Mouse (Mus musculus): ENCODE measurements around the gene Rbm5.

The Rbm5 gene

GRCm38 (mm10) chr9:107770374-107771290, at the start of gene Rbm5:
Gene Rbm5 (minus strand): TSS chr9:107770996.
- DNase-seq (ENCODE audit: low spot score in 2 of 2), result peak; percentile 94 to 95

- no peak for DNase-seq (ENCODE audit: low spot score in 2 of 2)
Measured at GRCm38 (mm10) chr9:107812132-107812531, 41.3 kb upstream of the Rbm5 start.

GRCm38 (mm10) chr9:107810985-107811384, 40.2 kb upstream of the Rbm5 start:
- DNase-seq (ENCODE audit: low spot score in 2 of 2), result no peak

- DNase-seq (ENCODE audit: low spot score in 2 of 2), result no peak
Measured at GRCm38 (mm10) chr9:107791714-107792113, 20.9 kb upstream of the Rbm5 start.

- no peak for DNase-seq (ENCODE audit: low spot score in 2 of 2)
Measured at GRCm38 (mm10) chr9:107782536-107783203, 11.9 kb upstream of the Rbm5 start.

GRCm38 (mm10) chr9:107776809-107777208, 6.0 kb upstream of the Rbm5 start:
- no peak for DNase-seq (ENCODE audit: low spot score in 2 of 2)

GRCm38 (mm10) chr9:107774411-107774810, 3.6 kb upstream of the Rbm5 start:
- no peak for DNase-seq (ENCODE audit: low spot score in 2 of 2)

- DNase-seq (ENCODE audit: low spot score in 2 of 2), result no peak
Measured at GRCm38 (mm10) chr9:107771782-107772181, 986 bp upstream of the Rbm5 start.

- DNase-seq (ENCODE audit: low spot score in 2 of 2), result peak in 1 of 2 experiments; percentile 62
Measured at GRCm38 (mm10) chr9:107770037-107770373, 791 bp downstream of the Rbm5 start.

GRCm38 (mm10) chr9:107769445-107770000, 1.3 kb downstream of the Rbm5 start:
- no peak for DNase-seq (ENCODE audit: low spot score in 2 of 2)

GRCm38 (mm10) chr9:107768851-107769250, 1.9 kb downstream of the Rbm5 start:
- DNase-seq (ENCODE audit: low spot score in 2 of 2), result no peak

GRCm38 (mm10) chr9:107759593-107759992, 11.2 kb downstream of the Rbm5 start:
- DNase-seq (ENCODE audit: low spot score in 2 of 2), result no peak

- no peak for DNase-seq (ENCODE audit: low spot score in 2 of 2)
Measured at GRCm38 (mm10) chr9:107750378-107750777, 20.4 kb downstream of the Rbm5 start.

- no peak for DNase-seq (ENCODE audit: low spot score in 2 of 2)
Measured at GRCm38 (mm10) chr9:107748063-107748462, 22.7 kb downstream of the Rbm5 start.

GRCm38 (mm10) chr9:107747310-107747709, 23.5 kb downstream of the Rbm5 start:
- no peak for DNase-seq (ENCODE audit: low spot score in 2 of 2)

GRCm38 (mm10) chr9:107746679-107747078, 24.1 kb downstream of the Rbm5 start:
- no peak for DNase-seq (ENCODE audit: low spot score in 2 of 2)

- no peak for DNase-seq (ENCODE audit: low spot score in 2 of 2)
Measured at GRCm38 (mm10) chr9:107744061-107744460, 26.7 kb downstream of the Rbm5 start.

- peak; percentile 32 to 76 for DNase-seq (ENCODE audit: low spot score in 2 of 2)
Measured at GRCm38 (mm10) chr9:107738841-107739202, 32.0 kb downstream of the Rbm5 start.

GRCm38 (mm10) chr9:107738020-107738840, 32.6 kb downstream of the Rbm5 start:
- peak; percentile 80 to 93 for DNase-seq (ENCODE audit: low spot score in 2 of 2)

- DNase-seq (ENCODE audit: low spot score in 2 of 2), result no peak
Measured at GRCm38 (mm10) chr9:107736185-107736485, 34.7 kb downstream of the Rbm5 start.

- DNase-seq (ENCODE audit: low spot score in 2 of 2), result no peak
Measured at GRCm38 (mm10) chr9:107735356-107736184, 35.2 kb downstream of the Rbm5 start.

All from spleen, postnatal 4 days (tissue).